Mouse (Mus musculus) ES-E14 (cell line): Measurements from ENCODE around the gene Maob.

Experiments used
- CHD2 ChIP-seq: IDR thresholded peaks from 2 replicates; pipeline ENCODE4 v1.6.1; 2014; ENCODE audit warnings: mild to moderate bottlenecking, low read depth, low read length, inconsistent platforms
- MAFK ChIP-seq: IDR thresholded peaks from 2 replicates; pipeline ENCODE4 v1.6.1; 2014; ENCODE audit warnings: mild to moderate bottlenecking, low read depth, low read length, inconsistent platforms; ENCODE audit not compliant: insufficient read depth
- ZC3H11A ChIP-seq: IDR thresholded peaks from 2 replicates; pipeline ENCODE4 v1.6.1; 2012; ENCODE audit warnings: low read depth, mild to moderate bottlenecking, inconsistent platforms, low read length, borderline replicate concordance

DNA sequence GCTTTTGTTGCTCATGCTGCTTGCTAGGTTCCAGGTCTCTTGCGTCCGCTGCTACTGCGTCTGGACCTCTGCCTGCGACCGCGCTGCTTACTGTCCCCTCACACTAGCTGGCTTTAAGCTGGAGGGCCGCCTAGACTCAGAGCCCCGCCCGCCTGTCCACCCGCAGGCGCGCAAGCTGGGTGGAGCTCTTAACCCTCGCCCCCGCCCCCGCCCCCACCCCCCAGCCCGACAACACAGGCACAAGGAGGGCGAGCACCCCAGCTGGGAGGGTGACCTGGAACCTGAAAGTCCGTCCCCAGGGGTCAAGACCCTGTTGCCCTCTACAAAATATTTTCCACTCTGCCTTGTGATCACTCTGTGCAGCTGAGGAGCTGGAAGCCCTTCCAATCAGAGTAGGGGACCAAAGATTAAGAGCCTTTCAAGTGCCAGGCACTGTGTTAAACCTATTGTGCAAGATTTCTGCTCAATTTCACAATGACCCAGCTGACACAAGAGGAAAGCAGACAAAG is at the start of gene Maob:
- TF ChIP-seq MAFK, result no peak
- TF ChIP-seq CHD2, result no peak
- TF ChIP-seq ZC3H11A, result no peak
